Mouse (Mus musculus) retina, adult 2 months (tissue): ENCODE measurements around the gene Npc1l1.
A peak's percentile ranks its signal among the peaks of the same experiment; 100 is the strongest.

Experiments
- DNase-seq: peaks from one replicate; pipeline ENCODE4 v3.0.0-alpha.2; 2012; ENCODE audit warnings: low read depth, low spot score

The Npc1l1 gene

GRCm38 (mm10) chr11:6208158-6208557 lies 21.8 kb downstream of the Npc1l1 start:
- DNase-seq, result no peak

GRCm38 (mm10) chr11:6207090-6207489 lies 22.9 kb downstream of the Npc1l1 start:
- no peak for DNase-seq

- DNase-seq, result no peak
Observed at GRCm38 (mm10) chr11:6200570-6200969, 29.4 kb downstream of the Npc1l1 start.

GRCm38 (mm10) chr11:6200087-6200569 lies 29.8 kb downstream of the Npc1l1 start, which contains the start of gene Nudcd3:
TSS of gene Nudcd3 (minus strand) at chr11:6200415.
- peak; percentile 86 for DNase-seq

GRCm38 (mm10) chr11:6199410-6200086 lies 30.4 kb downstream of the Npc1l1 start, which contains the start of gene A730071L15Rik:
TSS of gene A730071L15Rik (plus strand) at chr11:6200029.
- DNase-seq, result no peak

- DNase-seq, result no peak
Observed at GRCm38 (mm10) chr11:6198449-6198848, 31.5 kb downstream of the Npc1l1 start.

GRCm38 (mm10) chr11:6196780-6197179 lies 33.2 kb downstream of the Npc1l1 start:
- no peak for DNase-seq

- DNase-seq, result peak; percentile 76
Observed at GRCm38 (mm10) chr11:6187878-6188277, 42.1 kb downstream of the Npc1l1 start.

GRCm38 (mm10) chr11:6187399-6187798 lies 42.5 kb downstream of the Npc1l1 start:
- DNase-seq, result no peak

GRCm38 (mm10) chr11:6184202-6184935 lies 45.6 kb downstream of the Npc1l1 start:
- peak; percentile 29 for DNase-seq

GRCm38 (mm10) chr11:6183246-6183645 lies 46.7 kb downstream of the Npc1l1 start:
- no peak for DNase-seq

GRCm38 (mm10) chr11:6180811-6181399 lies 49.0 kb downstream of the Npc1l1 start:
- DNase-seq, result no peak

GRCm38 (mm10) chr11:6179194-6179593 lies 50.7 kb downstream of the Npc1l1 start:
- no peak for DNase-seq

GRCm38 (mm10) chr11:6178673-6179166 lies 51.2 kb downstream of the Npc1l1 start:
- no peak for DNase-seq

GRCm38 (mm10) chr11:6177781-6178420 lies 52.0 kb downstream of the Npc1l1 start:
- no peak for DNase-seq

- no peak for DNase-seq
Observed at GRCm38 (mm10) chr11:6175506-6175905, 54.4 kb downstream of the Npc1l1 start.

- no peak for DNase-seq
Observed at GRCm38 (mm10) chr11:6174719-6175118, 55.2 kb downstream of the Npc1l1 start.

- DNase-seq, result no peak
Observed at GRCm38 (mm10) chr11:6169041-6169663, 60.8 kb downstream of the Npc1l1 start.

GRCm38 (mm10) chr11:6166351-6166750 lies 63.6 kb downstream of the Npc1l1 start:
- no peak for DNase-seq

GRCm38 (mm10) chr11:6165391-6166081 lies 64.4 kb downstream of the Npc1l1 start:
- no peak for DNase-seq

- DNase-seq, result no peak
Observed at GRCm38 (mm10) chr11:6164781-6165180, 65.2 kb downstream of the Npc1l1 start.
